Mouse (Mus musculus) brain, embryonic 14.5 days (tissue): ENCODE measurements around the gene Flrt3.

Source experiments
- CTCF ChIP-seq: fragments of 200-500 bp; IDR thresholded peaks from 2 replicates; pipeline ENCODE4 v1.5.1; 2012; ENCODE audit warnings: inconsistent platforms, mild to moderate bottlenecking, moderate library complexity, borderline replicate concordance; ENCODE audit not compliant: insufficient read depth, insufficient read length; ENCODE audit errors: extremely low read depth
- POLR2A ChIP-seq: fragments of 200-500 bp; IDR thresholded peaks from 2 replicates; pipeline ENCODE4 v1.6.1; 2012; ENCODE audit warnings: mild to moderate bottlenecking, inconsistent platforms, borderline replicate concordance; ENCODE audit not compliant: poor library complexity, insufficient read depth, insufficient read length, severe bottlenecking; ENCODE audit errors: extremely low read depth

GRCm38 (mm10) chr2:140705278-140705677 is 34.0 kb upstream of the Flrt3 start:
- TF ChIP-seq CTCF (no peak), POLR2A (no peak)
